Mouse (Mus musculus) megakaryocyte, embryonic 14.5 days (primary cell): ENCODE data around the gene Hlf.

Source experiments
- FLI1 ChIP-seq: IDR thresholded peaks from 2 replicates; pipeline ENCODE4 v1.6.1; 2012; ENCODE audit warnings: low read length, inconsistent platforms, mixed read lengths
- GATA1 ChIP-seq: IDR thresholded peaks from 3 replicates; pipeline ENCODE4 v1.6.1; 2012; ENCODE audit warnings: mixed read lengths, low read length, inconsistent platforms, borderline replicate concordance

DNA sequence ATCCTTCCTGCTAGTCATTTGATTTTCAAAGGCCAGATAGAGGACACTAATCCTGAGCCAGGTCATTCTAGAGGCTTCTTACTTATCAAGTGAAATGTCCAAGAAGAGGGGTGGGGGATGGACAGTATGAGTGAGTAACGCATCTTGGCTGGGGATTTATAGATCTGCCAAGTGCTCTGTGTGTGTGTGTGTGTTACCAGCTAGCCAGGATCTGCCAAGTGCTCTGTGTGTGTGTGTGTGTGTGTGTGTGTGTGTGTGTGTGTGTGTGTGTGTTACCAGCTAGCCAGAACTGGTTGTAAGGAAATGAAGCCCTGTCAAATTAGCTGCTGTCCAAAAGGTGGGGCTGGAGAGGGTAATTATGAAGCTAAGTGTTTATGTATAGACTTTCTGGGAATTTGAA is 55.9 kb downstream of the Hlf start:
- TF ChIP-seq GATA1 (no peak), FLI1 (no peak)
